Mouse (Mus musculus): ENCODE measurements around the gene Grap. TPM values are rescaled to one million over a fixed set of nuclear protein-coding genes. Genes with fewer than 3 reads are reported as not detected.

Gene Grap
- total RNA-seq (2014; rRNA removed) (4.9 and 5.6 TPM in 2 replicates), polyA plus RNA-seq (2015; fragmentation: Nextera tagmentation; extraction: Ambion mirVana) (4.7 and 6.9 TPM in 2 replicates)

GRCm38 (mm10) chr11:61652686-61653447 lies at the start of gene Grap:
TSS of gene Grap (plus strand) at chr11:61653265.
- Histone ChIP-seq H3K27ac (ENCODE audit: low read depth, low read length) (no peak within 1 kb of the TSS), H3K9me3 (ENCODE audit: low read length) (no peaks in the 10 kb centered on the region), H3K27me3 (ENCODE audit: insufficient read depth, low read length) (no peaks in the 10 kb centered on the region), H3K4me3 (ENCODE audit: low read depth, low read length) (no peak within 1 kb of the TSS), H3K9ac (no peak within 1 kb of the TSS), H3K4me1 (ENCODE audit: insufficient read depth) (no peaks in the 10 kb centered on the region), H3K4me2 (ENCODE audit: low read depth) (no peak within 1 kb of the TSS), H3K36me3 (ENCODE audit: insufficient read depth) (no peaks in the 10 kb centered on the region)
- DNase-seq, result no peak
- 68% methylated on average over 10 of the region's 10 CpGs for WGBS
- no peak for ATAC-seq
- no peak for TF ChIP-seq CTCF (IDR thresholded peaks at IDR 0.05; ENCODE audit: low read depth)

GRCm38 (mm10) chr11:61608072-61608471 lies 45.0 kb upstream of the Grap start:
- 90% methylated on average over 4 of the region's 4 CpGs for WGBS
- no peak for ATAC-seq

DNA sequence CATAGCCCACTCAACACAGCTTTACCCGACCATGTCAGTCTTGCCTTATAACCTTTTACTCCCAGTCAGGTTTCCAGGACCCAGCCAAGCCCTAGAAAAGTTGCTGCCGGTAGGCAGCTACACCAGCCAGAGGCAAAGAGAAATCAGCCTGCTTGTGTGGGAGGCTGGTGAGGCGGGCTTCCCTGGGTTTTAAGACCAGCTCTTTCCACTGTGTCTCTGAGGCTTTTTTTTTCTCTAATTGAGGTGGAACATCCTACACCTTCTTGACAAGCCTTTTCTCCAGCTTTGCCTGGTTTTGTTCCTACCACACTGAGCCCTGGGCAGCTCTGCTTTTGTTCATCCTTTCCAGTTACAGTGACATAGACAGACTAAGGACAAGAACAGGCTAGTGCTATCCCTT lies 41.9 kb upstream of the Grap start:
- H3K4me1 ChIP-seq (ENCODE audit: insufficient read depth), result peaks cover 3% of the 10 kb centered on the region; the same call in 1 of the 2 replicates
- no peak for TF ChIP-seq CTCF (IDR thresholded peaks at IDR 0.05; ENCODE audit: low read depth)
- H3K4me3 ChIP-seq (ENCODE audit: low read depth, low read length), result no peak overlapping the region
- no peak overlapping the region for H3K27ac ChIP-seq (ENCODE audit: low read depth, low read length)
- no peak overlapping the region for H3K9ac ChIP-seq
- DNase-seq (no peak), ATAC-seq (no peak)
- no peaks in the 10 kb centered on the region for H3K36me3 ChIP-seq (ENCODE audit: insufficient read depth)
- H3K4me2 ChIP-seq (ENCODE audit: low read depth), result no peak overlapping the region
- H3K9me3 ChIP-seq (ENCODE audit: low read length), result no peaks in the 10 kb centered on the region
- WGBS, result 86% methylated on average over 3 of the region's 3 CpGs
- no peaks in the 10 kb centered on the region for H3K27me3 ChIP-seq (ENCODE audit: insufficient read depth, low read length)

More at GRCm38 (mm10) chr11:61608072-61608471, 45.0 kb upstream of the Grap start:
- no peak overlapping the region for H3K9ac ChIP-seq
- H3K4me2 ChIP-seq (ENCODE audit: low read depth), result no peak overlapping the region
- H3K27me3 ChIP-seq (ENCODE audit: insufficient read depth, low read length), result no peaks in the 10 kb centered on the region
- no peaks in the 10 kb centered on the region for H3K4me1 ChIP-seq (ENCODE audit: insufficient read depth)
- DNase-seq, result no peak
- no peak overlapping the region for H3K4me3 ChIP-seq (ENCODE audit: low read depth, low read length)
- no peaks in the 10 kb centered on the region for H3K36me3 ChIP-seq (ENCODE audit: insufficient read depth)
- TF ChIP-seq CTCF (IDR thresholded peaks at IDR 0.05; ENCODE audit: low read depth), result no peak
- no peak overlapping the region for H3K27ac ChIP-seq (ENCODE audit: low read depth, low read length)
- H3K9me3 ChIP-seq (ENCODE audit: low read length), result no peaks in the 10 kb centered on the region

- Histone ChIP-seq H3K4me2 (ENCODE audit: low read depth) (no peak overlapping the region), H3K4me1 (ENCODE audit: insufficient read depth) (peaks cover 3% of the 10 kb centered on the region; the same call in 1 of the 2 replicates), H3K9ac (no peak overlapping the region), H3K4me3 (ENCODE audit: low read depth, low read length) (no peak overlapping the region), H3K36me3 (ENCODE audit: insufficient read depth) (no peaks in the 10 kb centered on the region), H3K27ac (ENCODE audit: low read depth, low read length) (no peak overlapping the region), H3K27me3 (ENCODE audit: insufficient read depth, low read length) (no peaks in the 10 kb centered on the region), H3K9me3 (ENCODE audit: low read length) (no peaks in the 10 kb centered on the region)
- no peak for ATAC-seq
- 75% methylated on average over 4 of the region's 4 CpGs for WGBS
- DNase-seq, result no peak
- no peak for TF ChIP-seq CTCF (IDR thresholded peaks at IDR 0.05; ENCODE audit: low read depth)
Observed at GRCm38 (mm10) chr11:61612116-61612635, 40.9 kb upstream of the Grap start.

GRCm38 (mm10) chr11:61614401-61614800 lies 38.7 kb upstream of the Grap start:
- H3K27ac ChIP-seq (ENCODE audit: low read depth, low read length), result no peak overlapping the region
- DNase-seq (no peak), ATAC-seq (no peak)
- no peak overlapping the region for H3K9ac ChIP-seq
- TF ChIP-seq CTCF (IDR thresholded peaks at IDR 0.05; ENCODE audit: low read depth), result no peak
- no peaks in the 10 kb centered on the region for H3K27me3 ChIP-seq (ENCODE audit: insufficient read depth, low read length)
- 77% methylated on average over 5 of the region's 5 CpGs for WGBS
- no peak overlapping the region for H3K4me2 ChIP-seq (ENCODE audit: low read depth)
- H3K36me3 ChIP-seq (ENCODE audit: insufficient read depth), result no peaks in the 10 kb centered on the region
- no peak overlapping the region for H3K4me3 ChIP-seq (ENCODE audit: low read depth, low read length)
- no peaks in the 10 kb centered on the region for H3K9me3 ChIP-seq (ENCODE audit: low read length)
- peaks cover 3% of the 10 kb centered on the region; the same call in 1 of the 2 replicates for H3K4me1 ChIP-seq (ENCODE audit: insufficient read depth)

- WGBS, result 14% methylated on average over 20 of the region's 22 CpGs
- no peak for DNase-seq
- H3K9ac ChIP-seq, result no peak overlapping the region
Observed at GRCm38 (mm10) chr11:61615686-61616522, 37.2 kb upstream of the Grap start.

More at GRCm38 (mm10) chr11:61615686-61616522, 37.2 kb upstream of the Grap start:
- H3K4me1 ChIP-seq (ENCODE audit: insufficient read depth), result peaks cover 3% of the 10 kb centered on the region; the same call in 1 of the 2 replicates
- ATAC-seq, result no peak
- H3K27ac ChIP-seq (ENCODE audit: low read depth, low read length), result no peak overlapping the region
- no peaks in the 10 kb centered on the region for H3K9me3 ChIP-seq (ENCODE audit: low read length)
- no peak for TF ChIP-seq CTCF (IDR thresholded peaks at IDR 0.05; ENCODE audit: low read depth)
- H3K36me3 ChIP-seq (ENCODE audit: insufficient read depth), result no peaks in the 10 kb centered on the region
- H3K27me3 ChIP-seq (ENCODE audit: insufficient read depth, low read length), result no peaks in the 10 kb centered on the region
- peak overlapping the region; percentile 40 for H3K4me2 ChIP-seq (ENCODE audit: low read depth)
- 0 out of 2 replicates have a peak overlapping the region, but pooled peaks have one; percentile 5 for H3K4me3 ChIP-seq (ENCODE audit: low read depth, low read length)
